35 mouse cellular contexts compared by ENCODE assay signal in the genomic region with DNA sequence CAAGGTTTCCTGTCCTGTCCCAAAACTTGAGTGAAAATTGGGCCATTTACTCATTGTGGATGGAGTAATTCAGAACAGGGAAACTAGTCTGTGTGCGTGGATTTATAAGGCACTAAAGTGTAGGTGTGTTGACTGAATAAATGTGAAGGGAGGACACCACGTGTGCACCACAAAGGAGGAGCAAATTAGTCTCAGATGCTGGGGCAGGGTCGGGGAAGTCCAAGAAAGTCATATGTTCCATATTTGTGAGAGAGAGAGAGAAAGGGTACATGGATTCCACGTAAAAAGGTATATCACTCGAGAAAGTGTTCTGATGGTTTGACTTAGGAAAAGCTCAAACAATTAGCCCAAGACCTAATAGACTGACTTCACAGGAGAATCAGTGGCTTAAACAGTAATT. TPM values are rescaled to one million over a fixed set of nuclear protein-coding genes. Genes with fewer than 3 reads are reported as not detected.
"Had no signal": no experiment of that assay in that cellular context is flagged by ENCODE, and none has a peak within 500 bp of the region (broad histone marks: within the 10 kb centered on the region; RNA-seq: fewer than 3 reads in every experiment).

No protein-coding gene starts in this region.

- H3K9me3 ChIP-seq: embryonic facial prominence, embryonic 12.5 days; embryonic facial prominence, embryonic 13.5 days; embryonic facial prominence, embryonic 15.5 days; forebrain, embryonic 10.5 days; forebrain, embryonic 12.5 days; forebrain, embryonic 13.5 days; forebrain, embryonic 15.5 days; heart, embryonic 10.5 days; heart, embryonic 12.5 days had no signal

- ATAC-seq: forebrain, embryonic 13.5 days; forebrain, embryonic 14.5 days; forebrain, embryonic 15.5 days; forebrain, embryonic 16.5 days; forebrain, postnatal 0 days had no signal

- H3K36me3 ChIP-seq: embryonic facial prominence, embryonic 12.5 days; embryonic facial prominence, embryonic 13.5 days; embryonic facial prominence, embryonic 15.5 days; forebrain, embryonic 10.5 days; forebrain, embryonic 12.5 days; forebrain, embryonic 15.5 days; heart, embryonic 10.5 days; heart, embryonic 12.5 days had no signal

- H3K27ac ChIP-seq: embryonic facial prominence, embryonic 12.5 days; embryonic facial prominence, embryonic 13.5 days; embryonic facial prominence, embryonic 15.5 days; forebrain, embryonic 10.5 days; forebrain, embryonic 12.5 days; forebrain, embryonic 13.5 days; forebrain, embryonic 15.5 days; heart, adult 2 months; heart, embryonic 10.5 days had no signal

- H3K4me3 ChIP-seq: embryonic facial prominence, embryonic 12.5 days; embryonic facial prominence, embryonic 13.5 days; embryonic facial prominence, embryonic 15.5 days; erythroblast, embryonic 14.5 days; forebrain, embryonic 10.5 days; forebrain, embryonic 12.5 days; forebrain, embryonic 13.5 days; forebrain, embryonic 15.5 days; heart, adult 2 months; heart, embryonic 10.5 days; heart, embryonic 12.5 days had no signal

- H3K4me2 ChIP-seq: embryonic facial prominence, embryonic 12.5 days; embryonic facial prominence, embryonic 13.5 days; embryonic facial prominence, embryonic 15.5 days; forebrain, embryonic 12.5 days; forebrain, embryonic 13.5 days; forebrain, embryonic 15.5 days; heart, embryonic 11.5 days; heart, embryonic 12.5 days had no signal

- DNase-seq: cerebellum, adult 8-10 months; cerebellum, adult 9-10 months; cerebellum, adult 9-11 months; cerebellum, postnatal 10 days; cerebellum, postnatal 14 days; cerebellum, postnatal 25 days; cerebellum, postnatal 36 days; embryo, embryonic 11 days; forebrain, postnatal 0 days; gastrocnemius, postnatal 10 days; gastrocnemius, postnatal 14 days; gastrocnemius, postnatal 25 days; gastrocnemius, postnatal 36 days; heart, adult 11 months; heart, adult 18-20 months; heart, adult 2 months had no signal

- H3K4me1 ChIP-seq: embryonic facial prominence, embryonic 15.5 days had no signal

- H3K9ac ChIP-seq: embryonic facial prominence, embryonic 12.5 days; embryonic facial prominence, embryonic 13.5 days; embryonic facial prominence, embryonic 15.5 days; forebrain, embryonic 12.5 days; forebrain, embryonic 13.5 days; forebrain, embryonic 15.5 days; forebrain, postnatal 0 days; heart, embryonic 12.5 days had no signal

- H3K27me3 ChIP-seq: embryonic facial prominence, embryonic 12.5 days; embryonic facial prominence, embryonic 15.5 days; forebrain, embryonic 13.5 days; heart, embryonic 12.5 days had no signal

RNA-seq across cellular contexts. Expression of gene Ttc29, which starts 52.4 kb away (rescaled TPM):
- total RNA-seq: common myeloid progenitor, adult 5-6 weeks; gastrocnemius, adult 18-20 months; gastrocnemius, adult 8-10 months; gastrocnemius, postnatal 10 days; gastrocnemius, postnatal 14 days; gastrocnemius, postnatal 25 days; gastrocnemius, postnatal 36 days; gastrocnemius, postnatal 4 days; granulocyte monocyte progenitor cell, adult 5-6 weeks; heart, adult 2 months; heart, adult 8-10 months had no signal
- polyA plus RNA-seq: embryonic facial prominence, embryonic 12.5 days; embryonic facial prominence, embryonic 13.5 days; erythroblast, embryonic 14.5 days; heart, embryonic 10.5 days; heart, embryonic 11.5 days; heart, embryonic 12.5 days had no signal
